In genomic region chr17:28247613-28248012, GRCm38 (mm10) we compare ENCODE assay signal across 8 mouse cellular contexts. TPM values are rescaled to one million over a fixed set of nuclear protein-coding genes. Genes with fewer than 3 reads are reported as not detected.
DNase-seq lines count a peak whose midpoint lies in the region; ATAC-seq and TF ChIP-seq lines count a peak whose summit lies in the region.

No protein-coding gene starts in this region.

- peak; percentile 43 to 56 for DNase-seq in spleen, postnatal 36 days (ENCODE audit: low spot score in 2 of 2)
- DNase-seq in spleen, postnatal 14 days (ENCODE audit: low spot score in 2 of 2) = no peak
- DNase-seq in heart, adult 8-10 months (ENCODE audit: low spot score) = peak; percentile 81
- DNase-seq in urinary bladder, postnatal 36 days (ENCODE audit: low spot score in 2 of 2) = no peak
- DNase-seq in layer of hippocampus, postnatal 25 days (ENCODE audit: extremely low spot score in 1 of 2, low spot score in 1 of 2) = no peak
- DNase-seq in layer of hippocampus, adult 2 months (ENCODE audit: low spot score in 2 of 2) = no peak

- peaks cover 13% of the 10 kb centered on the region for H3K36me3 ChIP-seq in limb, embryonic 15.5 days
- no peaks in the 10 kb centered on the region for H3K36me3 ChIP-seq in hindbrain, embryonic 16.5 days (ENCODE audit: control insufficient read depth, insufficient read depth, low read length)

- H3K27ac ChIP-seq in limb, embryonic 15.5 days = peak overlapping the region; percentile 60; the same call in 1 of the 2 replicates
- no peak overlapping the region for H3K27ac ChIP-seq in hindbrain, embryonic 16.5 days (ENCODE audit: low read depth, low read length)
- no peak overlapping the region; the same call in 1 of the 2 replicates for H3K27ac ChIP-seq in layer of hippocampus, adult 2 months

- H3K9ac ChIP-seq in limb, embryonic 15.5 days = no peak overlapping the region
- no peak overlapping the region; the same call in 1 of the 2 replicates for H3K9ac ChIP-seq in hindbrain, embryonic 16.5 days (ENCODE audit: low read depth, low read length)

- peaks cover 61% of the 10 kb centered on the region for H3K4me1 ChIP-seq in limb, embryonic 15.5 days
- peaks cover 10% of the 10 kb centered on the region for H3K4me1 ChIP-seq in hindbrain, embryonic 16.5 days (ENCODE audit: control insufficient read depth, insufficient read depth, low read depth, low read length)

- no peak overlapping the region for H3K4me3 ChIP-seq in limb, embryonic 15.5 days
- H3K4me3 ChIP-seq in hindbrain, embryonic 16.5 days (ENCODE audit: low read length) = no peak overlapping the region
- H3K4me3 ChIP-seq in layer of hippocampus, adult 2 months = no peak overlapping the region

- no peaks in the 10 kb centered on the region for H3K27me3 ChIP-seq in limb, embryonic 15.5 days
- no peaks in the 10 kb centered on the region for H3K27me3 ChIP-seq in hindbrain, embryonic 16.5 days (replicated peaks; ENCODE audit: control insufficient read depth, insufficient read depth, low read length)

- H3K9me3 ChIP-seq in limb, embryonic 15.5 days = no peaks in the 10 kb centered on the region
- no peaks in the 10 kb centered on the region for H3K9me3 ChIP-seq in hindbrain, embryonic 16.5 days (ENCODE audit: control insufficient read depth, low read length)

- 25% methylated on average over 6 of the region's 6 CpGs for WGBS in limb, embryonic 15.5 days
- WGBS in hindbrain, embryonic 16.5 days = 65% methylated on average over 6 of the region's 6 CpGs

- TF ChIP-seq CTCF in layer of hippocampus, adult 2 months (conservative IDR thresholded peaks at IDR 0.05) = no peak

- no peak for ATAC-seq in limb, embryonic 15.5 days (ENCODE audit: insufficient number of reproducible peaks, low FRiP score, low TSS enrichment, low read depth)
- ATAC-seq in hindbrain, embryonic 16.5 days = no peak

- no peak overlapping the region for H3K4me2 ChIP-seq in limb, embryonic 15.5 days
- H3K4me2 ChIP-seq in hindbrain, embryonic 16.5 days (ENCODE audit: low read length) = no peak overlapping the region

RNA-seq across cellular contexts. Expression of gene Ppard, which starts 15.1 kb away (rescaled TPM):
- 10 to 100 TPM; 32.4 to 33.8 (median 33.1) TPM for total RNA-seq in heart, adult 8-10 months (2022)
- 3.4 and 3.6 TPM in 2 replicates for polyA plus RNA-seq in limb, embryonic 15.5 days (2015; fragmentation: Nextera tagmentation; extraction: Ambion mirVana)
- total RNA-seq in layer of hippocampus, postnatal 25 days (2021) = 10 to 100 TPM; 19.9 to 22.9 TPM
- polyA plus RNA-seq in hindbrain, embryonic 16.5 days (2015; fragmentation: Nextera tagmentation; extraction: Ambion mirVana) = 1.1 TPM in 2 replicates
- total RNA-seq in layer of hippocampus, adult 2 months (2021) = 10 to 100 TPM; 22.1 to 23.0 TPM

RNA-seq across cellular contexts. Expression of gene Def6, which starts 40.0 kb away (rescaled TPM):
- 1 to 10 TPM; 2.5 to 4.0 (median 3.6) TPM for total RNA-seq in heart, adult 8-10 months (2022)
- 19.2 and 20.5 TPM in 2 replicates for polyA plus RNA-seq in limb, embryonic 15.5 days (2015; fragmentation: Nextera tagmentation; extraction: Ambion mirVana)
- total RNA-seq in layer of hippocampus, postnatal 25 days (2021) = 1 to 10 TPM; 2.5 to 3.2 TPM
- polyA plus RNA-seq in hindbrain, embryonic 16.5 days (2015; fragmentation: Nextera tagmentation; extraction: Ambion mirVana) = 5.8 and 7.0 TPM in 2 replicates
- 1 to 10 TPM; 2.4 to 2.6 TPM for total RNA-seq in layer of hippocampus, adult 2 months (2021)

Comparison
In these comparisons a context has a peak if more than half of its experiments do, and no peak if none do; other contexts are left out.
1. DNase-seq: peak in spleen, postnatal 36 days (2 of 2) and heart, adult 8-10 months (single experiment); none in spleen, postnatal 14 days (0 of 2), urinary bladder, postnatal 36 days (0 of 2), layer of hippocampus, postnatal 25 days (0 of 2) and layer of hippocampus, adult 2 months (0 of 2).